Mouse (Mus musculus) gastrocnemius, postnatal 36 days (tissue): ENCODE measurements around the gene Pacsin2. TPM values are rescaled to one million over a fixed set of nuclear protein-coding genes. Genes with fewer than 3 reads are reported as not detected.
"Not testable (repeated sequence)": the region's sequence is repeated elsewhere in the genome, so short reads cannot be mapped to it uniquely, and the experiment has no call there.

Experiments used
- DNase-seq, 2 experiments: peaks; one replicate each; pipeline ENCODE4 v3.0.0; 2022
- intact Hi-C: fragments of 180-260 bp; cut with DNase I; formaldehyde crosslinking; loops from one replicate; pipeline ENCODE4 v1.15.1; 2025
- long read RNA-seq, 2 experiments: library from polyadenylated mRNA; stranded (forward); transcript quantifications; one replicate each; pipeline ENCODE4 v2.0.0; 2021
- total RNA-seq, 2 experiments: library from RNA; stranded (reverse); gene quantifications; 2 replicates each; pipeline ENCODE4 v1.2.3; 2021

Gene Pacsin2
- total RNA-seq = 10 to 100 TPM; 41.4 to 50.5 TPM
- long read RNA-seq, experiment 1, transcript Pacsin2-203 (11 exons, 3,693 nt) = major isoform, 5 of 30 reads
- long read RNA-seq, experiment 1, partial matches to known transcripts = 0 of 30 reads
- long read RNA-seq, experiment 1, other reads (novel, unspliced or antisense) = 23 of 30 reads
- long read RNA-seq, experiment 2, transcript Pacsin2-203 (11 exons, 3,693 nt) = major isoform, 6 of 32 reads
- long read RNA-seq, experiment 2, partial matches to known transcripts = 5 of 32 reads
- long read RNA-seq, experiment 2, other reads (novel, unspliced or antisense) = 18 of 32 reads

- intact Hi-C loops = loop anchor here (10.0 kb wide), 1 partner anchor 49 kb away; no protein-coding TSS in a partner anchor
- peak; percentile 96 to 99 for DNase-seq
These were observed at the start of gene Pacsin2 for GRCm38 (mm10) chr15:83464083-83464904. TSS of gene Pacsin2 (minus strand) at chr15:83464606.

- no peak for DNase-seq
- intact Hi-C loops = loop anchor here (5.0 kb wide), 1 partner anchor 285 kb away; no protein-coding TSS in a partner anchor
These were observed 48.3 kb upstream of the Pacsin2 start for GRCm38 (mm10) chr15:83512489-83513281.

- intact Hi-C loops = loop anchor here (5.0 kb wide), 1 partner anchor 284 kb away; no protein-coding TSS in a partner anchor
- DNase-seq = peak; percentile 93 to 94
These were observed 46.5 kb upstream of the Pacsin2 start, which contains the start of gene Ttll1 for GRCm38 (mm10) chr15:83510805-83511405. TSS of gene Ttll1 (minus strand) at chr15:83510893.

GRCm38 (mm10) chr15:83509950-83510804, 45.8 kb upstream of the Pacsin2 start:
- DNase-seq = no peak
- intact Hi-C loops = loop anchor here (5.0 kb wide), 1 partner anchor 283 kb away; no protein-coding TSS in a partner anchor

GRCm38 (mm10) chr15:83501483-83501882, 37.1 kb upstream of the Pacsin2 start:
- intact Hi-C loops = not testable (repeated sequence)

GRCm38 (mm10) chr15:83500352-83500751, 35.9 kb upstream of the Pacsin2 start:
- intact Hi-C loops = no loop called here
- DNase-seq = no peak

More at GRCm38 (mm10) chr15:83501483-83501882, 37.1 kb upstream of the Pacsin2 start:
- DNase-seq = not testable (repeated sequence)

- intact Hi-C loops = no loop called here
- DNase-seq = no peak
These were observed 34.9 kb upstream of the Pacsin2 start for GRCm38 (mm10) chr15:83499211-83499755.

- intact Hi-C loops = no loop called here
- no peak for DNase-seq
These were observed 32.9 kb upstream of the Pacsin2 start for GRCm38 (mm10) chr15:83497299-83497698.

- intact Hi-C loops = no loop called here
- DNase-seq = no peak
These were observed 31.5 kb upstream of the Pacsin2 start for GRCm38 (mm10) chr15:83495787-83496367.

- intact Hi-C loops = no loop called here
- no peak for DNase-seq
These were observed 30.8 kb upstream of the Pacsin2 start for GRCm38 (mm10) chr15:83495195-83495594.

GRCm38 (mm10) chr15:83494572-83494920, 30.1 kb upstream of the Pacsin2 start:
- intact Hi-C loops = no loop called here
- DNase-seq = no peak

GRCm38 (mm10) chr15:83493856-83494571, 29.6 kb upstream of the Pacsin2 start:
- intact Hi-C loops = no loop called here

GRCm38 (mm10) chr15:83491891-83492290, 27.5 kb upstream of the Pacsin2 start:
- intact Hi-C loops = no loop called here
- no peak for DNase-seq

More at GRCm38 (mm10) chr15:83493856-83494571, 29.6 kb upstream of the Pacsin2 start:
- DNase-seq = no peak

- DNase-seq = no peak
- intact Hi-C loops = no loop called here
These were observed 25.1 kb upstream of the Pacsin2 start for GRCm38 (mm10) chr15:83489471-83489870.

GRCm38 (mm10) chr15:83487477-83488115, 23.2 kb upstream of the Pacsin2 start:
- DNase-seq = no peak
- intact Hi-C loops = no loop called here

GRCm38 (mm10) chr15:83484311-83484710, 19.9 kb upstream of the Pacsin2 start:
- intact Hi-C loops = no loop called here

GRCm38 (mm10) chr15:83483482-83483881, 19.1 kb upstream of the Pacsin2 start:
- no peak for DNase-seq
- intact Hi-C loops = no loop called here

More at GRCm38 (mm10) chr15:83484311-83484710, 19.9 kb upstream of the Pacsin2 start:
- DNase-seq = no peak
